Mouse (Mus musculus) left cerebral cortex, adult 2 months (tissue): ENCODE data around the gene Zbtb33. TPM values are rescaled to one million over a fixed set of nuclear protein-coding genes. Genes with fewer than 3 reads are reported as not detected.

Experiments used
- DNase-seq, 2 experiments: peaks; one replicate each; pipeline ENCODE4 v3.0.0; 2021 to 2022; ENCODE audit warnings: low spot score in 2 of 2, mixed read lengths in 1 of 2; ENCODE audit errors: extremely low spot score in 1 of 2
- H3K27ac ChIP-seq: fragments of 200-600 bp; 2 replicates; pipeline ENCODE4 v1.8.1; 2022
- H3K4me3 ChIP-seq: fragments of 200-600 bp; 2 replicates; pipeline ENCODE4 v1.8.1; 2022
- CTCF ChIP-seq: fragments of 200-600 bp; IDR thresholded peaks from 2 replicates; pipeline ENCODE4 v1.8.1; 2022; ENCODE audit warnings: antibody characterized with exemption, mild to moderate bottlenecking, moderate library complexity
- intact Hi-C: fragments of 180-260 bp; cut with DNase I; formaldehyde crosslinking; loops from one replicate; pipeline ENCODE4 v1.15.1; 2025
- microRNA-seq, 2 experiments: library from miRNA; unstranded; fragments of <30 nt; microRNA quantifications; one replicate each; pipeline ENCODE4 v1.2.0; 2021
- total RNA-seq, 2 experiments: library from RNA; stranded (reverse); gene quantifications; 2 replicates each; pipeline ENCODE4 v1.2.3; 2021

The Zbtb33 gene
- total RNA-seq, 2 experiments from 2014 or later: 23.1 to 24.1 TPM

DNA sequence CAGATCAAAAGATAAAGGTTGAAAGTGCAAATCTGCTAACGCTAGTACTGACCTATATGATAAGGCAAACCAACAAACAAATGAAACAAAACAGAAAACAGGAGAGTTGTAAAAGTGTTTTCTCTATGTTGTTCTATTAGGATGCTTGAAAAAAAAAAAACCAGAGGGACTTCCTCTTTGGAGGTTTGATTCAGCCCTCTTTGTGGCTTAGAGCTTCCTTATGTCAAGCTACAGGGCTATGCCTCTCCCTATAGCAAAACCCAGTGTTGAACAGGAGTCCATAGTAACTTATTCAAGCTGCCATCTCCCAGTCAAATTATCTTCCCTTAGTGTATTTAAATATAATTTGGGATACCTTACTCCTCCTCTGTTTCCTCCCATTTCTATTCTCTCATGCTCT lies 17.8 kb downstream of the Zbtb33 start:
- TF ChIP-seq CTCF: no peak
- no peak overlapping the region for H3K27ac ChIP-seq
- no peak for DNase-seq
- intact Hi-C loops: no loop called here
- no peak overlapping the region for H3K4me3 ChIP-seq

GRCm38 (mm10) chrX:38216986-38217675 lies 27.5 kb downstream of the Zbtb33 start:
- no peak overlapping the region for H3K27ac ChIP-seq

GRCm38 (mm10) chrX:38217676-38217991 lies 28.0 kb downstream of the Zbtb33 start:
- DNase-seq: no peak
- no peak overlapping the region for H3K27ac ChIP-seq
- TF ChIP-seq CTCF: no peak
- intact Hi-C loops: no loop called here
- no peak overlapping the region for H3K4me3 ChIP-seq

More at GRCm38 (mm10) chrX:38216986-38217675, 27.5 kb downstream of the Zbtb33 start:
- no peak overlapping the region for H3K4me3 ChIP-seq
- TF ChIP-seq CTCF: no peak
- intact Hi-C loops: no loop called here
- no peak for DNase-seq

GRCm38 (mm10) chrX:38222757-38223156 lies 33.2 kb downstream of the Zbtb33 start:
- Histone ChIP-seq H3K27ac (no peak overlapping the region), H3K4me3 (no peak overlapping the region)
- DNase-seq: no peak
- intact Hi-C loops: no loop called here
- no peak for TF ChIP-seq CTCF

- intact Hi-C loops: no loop called here
- TF ChIP-seq CTCF: no peak
Measured at GRCm38 (mm10) chrX:38229888-38230287, 40.3 kb downstream of the Zbtb33 start.

GRCm38 (mm10) chrX:38237731-38238130 lies 48.1 kb downstream of the Zbtb33 start:
- intact Hi-C loops: no loop called here
- Histone ChIP-seq H3K27ac (no peak overlapping the region), H3K4me3 (no peak overlapping the region)
- TF ChIP-seq CTCF: peak; percentile 64
- peak; percentile 12 to 23 for DNase-seq

More at GRCm38 (mm10) chrX:38229888-38230287, 40.3 kb downstream of the Zbtb33 start:
- H3K27ac ChIP-seq: no peak overlapping the region
- H3K4me3 ChIP-seq: no peak overlapping the region
- DNase-seq: no peak

Small RNA genes lying within 50 kb of the gene (microRNA-seq; reads per million reads assigned to microRNA genes)
- 0 reads per million in 2 experiments for gene Mir3110

Other genes with a start within 250 kb of the Zbtb33 start
- not detected for gene Btg1-ps1, start 171.0 kb upstream of the Zbtb33 start, total RNA-seq
- not detected for gene Btg1-ps2, start 146.7 kb upstream of the Zbtb33 start, total RNA-seq
- gene Rhox10, start 123.3 kb upstream of the Zbtb33 start, total RNA-seq: not detected
- not detected for gene Rhox11, start 104.7 kb upstream of the Zbtb33 start, total RNA-seq
- gene Rhox12, start 78.9 kb upstream of the Zbtb33 start, total RNA-seq: not detected
- not detected for gene Rhox13, start 68.6 kb upstream of the Zbtb33 start, total RNA-seq
- 10 to 100 TPM; 16.9 to 26.7 TPM for gene Tmem255a, start 62.6 kb downstream of the Zbtb33 start, total RNA-seq
- gene Atp1b4, start 126.4 kb downstream of the Zbtb33 start, total RNA-seq: not detected